Mouse (Mus musculus): ENCODE data around the gene Mdm1.

Mdm1 gene

DNA sequence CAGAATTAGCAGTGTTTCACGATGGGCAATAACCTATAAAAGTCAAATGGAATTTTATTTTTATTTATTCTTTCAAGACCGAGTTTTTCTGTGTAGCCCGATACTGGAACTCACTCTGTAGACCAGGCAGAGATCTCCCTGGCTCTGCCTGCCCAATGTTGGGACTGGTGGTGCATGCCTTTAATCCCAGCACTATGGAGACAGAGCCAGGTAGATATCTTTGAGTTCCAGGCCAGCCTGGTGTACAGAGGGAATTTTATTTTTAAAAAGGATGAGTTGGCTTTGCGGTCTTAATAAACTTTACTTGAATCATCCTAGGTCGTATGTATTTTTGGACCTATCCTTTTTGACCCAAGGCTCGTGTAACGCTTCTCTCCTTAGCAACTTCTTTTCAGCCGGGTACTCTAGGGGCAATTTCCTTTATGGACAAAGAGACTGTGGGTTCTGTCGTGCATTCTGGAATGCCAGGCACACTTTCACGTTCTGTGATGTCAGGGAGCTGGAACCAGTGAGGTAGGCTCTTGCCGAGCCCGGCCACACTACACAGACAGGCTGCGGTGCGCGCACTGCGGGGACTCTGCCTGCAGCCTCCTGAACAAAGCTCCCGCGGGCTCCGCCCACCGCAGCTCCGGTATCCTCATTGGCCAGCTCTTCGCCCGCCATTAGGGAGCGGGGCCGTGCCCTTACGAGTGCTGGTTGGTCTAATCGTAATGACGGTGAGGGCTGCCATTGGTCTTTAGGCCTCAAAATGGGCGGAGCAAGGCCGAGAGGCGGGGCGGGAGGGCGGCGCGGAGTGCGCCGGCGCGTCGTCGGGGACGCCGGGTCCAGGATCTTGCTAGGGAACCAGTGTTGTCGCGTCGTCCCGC is at the start of gene Mdm1:
TSS of gene Mdm1 (plus strand) at position 794 of the 866 bp plus-strand sequence.
- peak; percentile 99 for DNase-seq (ENCODE audit: low spot score in 2 of 2)

DNA sequence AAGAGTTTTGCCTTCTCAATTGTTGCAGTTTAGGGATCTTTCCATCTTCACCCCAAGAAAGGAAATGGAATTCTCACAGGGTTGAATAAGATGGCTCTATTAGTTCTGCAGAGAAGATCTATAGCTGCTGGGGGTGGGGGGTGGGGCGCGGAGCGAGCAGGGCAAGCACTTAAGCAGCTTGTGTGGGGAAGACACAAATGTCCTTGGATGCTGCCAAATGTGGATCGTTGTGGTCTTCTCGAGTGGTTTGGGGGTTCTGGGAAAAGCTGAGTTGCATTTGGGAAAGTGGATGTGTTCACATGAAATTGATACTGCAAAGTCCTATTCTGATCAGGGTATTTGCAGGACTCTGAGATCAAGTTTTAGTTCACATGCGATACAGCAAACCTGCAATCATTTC is 48.9 kb upstream of the Mdm1 start:
- no peak for DNase-seq (ENCODE audit: low spot score in 2 of 2)

GRCm38 (mm10) chr10:118093728-118094127 is 47.9 kb upstream of the Mdm1 start:
- no peak for DNase-seq (ENCODE audit: low spot score in 2 of 2)

- DNase-seq (ENCODE audit: low spot score in 2 of 2): no peak
Observed at GRCm38 (mm10) chr10:118094853-118095252, 46.8 kb upstream of the Mdm1 start.

DNA sequence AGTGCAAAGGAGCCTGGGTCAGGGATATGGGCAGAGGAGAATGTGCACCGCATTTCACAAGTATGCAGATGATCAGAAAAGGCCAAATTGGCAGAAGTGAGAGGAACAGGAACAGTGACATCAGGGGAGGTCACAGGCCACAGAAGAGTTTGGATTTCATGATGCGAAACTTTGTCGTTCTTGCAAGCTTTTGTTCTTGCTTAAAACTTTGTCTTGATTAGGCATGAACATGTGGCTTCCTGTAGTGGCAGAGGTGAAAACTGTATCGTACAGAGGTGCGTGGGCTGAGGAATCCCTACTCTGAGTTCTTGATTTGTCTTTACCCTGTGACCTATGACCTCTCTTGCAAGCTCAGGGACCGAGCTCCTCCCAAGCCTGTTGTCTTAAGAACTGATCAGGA is 45.4 kb upstream of the Mdm1 start:
- no peak for DNase-seq (ENCODE audit: low spot score in 2 of 2)

- peak in 1 of 2 experiments; percentile 53 for DNase-seq (ENCODE audit: low spot score in 2 of 2)
Observed at GRCm38 (mm10) chr10:118097898-118098297, 43.7 kb upstream of the Mdm1 start.

DNA sequence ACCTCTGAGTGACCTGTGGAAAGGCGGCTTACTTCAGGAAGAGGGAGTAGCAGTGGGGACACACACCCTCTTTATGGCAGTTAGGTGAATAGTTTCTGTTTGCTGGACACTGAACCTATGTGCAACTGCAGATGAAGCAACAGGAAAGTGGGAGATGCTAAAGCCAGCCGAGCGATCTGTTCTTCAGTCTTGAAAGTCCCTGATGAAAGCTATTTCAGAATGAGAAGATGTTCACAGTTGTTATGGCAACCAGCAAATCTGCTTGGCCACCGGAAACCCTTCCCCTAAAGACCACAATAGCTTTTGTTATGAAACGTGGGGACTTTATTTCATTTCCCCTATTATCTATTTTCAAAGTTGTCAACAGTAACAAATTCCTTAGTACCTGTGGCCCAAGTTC is 41.0 kb upstream of the Mdm1 start:
- DNase-seq (ENCODE audit: low spot score in 2 of 2): peak; percentile 64 to 69

DNA sequence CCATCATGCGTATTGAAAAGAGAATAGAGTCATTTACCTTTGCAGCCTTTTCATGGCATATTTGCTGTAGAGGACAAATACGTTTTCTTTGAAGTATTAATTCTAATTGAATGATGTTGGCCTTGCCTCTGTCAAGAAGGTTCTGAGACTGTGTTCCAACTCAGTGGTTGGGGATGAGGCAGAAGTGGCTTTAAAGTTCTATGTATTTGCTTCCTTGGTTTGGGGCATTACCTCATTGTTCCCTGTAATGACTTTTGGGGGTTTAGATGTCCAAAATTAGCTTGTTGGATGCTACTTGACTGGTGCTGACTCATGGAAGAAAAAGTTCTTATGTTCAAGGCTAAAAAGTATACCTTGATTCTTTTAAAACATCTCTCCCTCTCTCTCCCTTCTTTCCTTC is 40.6 kb upstream of the Mdm1 start:
- no peak for DNase-seq (ENCODE audit: low spot score in 2 of 2)

DNA sequence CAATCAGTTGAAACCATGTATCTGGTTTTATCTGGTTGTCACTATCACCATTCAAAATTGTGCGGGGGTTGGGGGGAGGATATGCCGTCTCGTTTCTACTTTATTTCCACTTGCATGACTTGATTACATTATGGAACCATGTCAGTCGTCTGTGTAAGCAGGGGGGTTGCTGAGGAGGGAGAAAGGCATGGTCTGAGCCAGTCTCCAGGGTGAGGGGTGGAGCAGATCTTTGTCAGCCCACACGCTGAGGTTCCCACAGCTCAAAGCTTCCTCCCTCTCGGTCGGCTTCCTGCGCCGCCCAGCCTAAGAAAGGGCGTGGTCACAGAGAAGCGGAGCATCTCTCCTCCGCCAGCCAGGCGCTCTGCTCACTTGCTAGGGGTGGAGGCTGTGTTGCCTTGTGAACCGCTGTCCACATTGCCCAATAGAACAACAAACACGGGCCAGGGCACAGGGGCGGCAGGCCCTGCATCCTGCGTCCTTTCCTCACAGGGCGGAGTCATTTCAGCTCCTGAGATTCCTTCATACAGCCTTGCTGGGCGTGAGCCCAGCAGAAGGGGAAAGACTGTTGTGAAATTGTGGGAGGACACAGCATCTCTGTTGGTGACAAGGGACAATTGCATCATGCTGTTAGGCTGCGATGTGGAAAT is 38.5 kb upstream of the Mdm1 start:
- peak; percentile 95 for DNase-seq (ENCODE audit: low spot score in 2 of 2)

GRCm38 (mm10) chr10:118103906-118104305 is 37.7 kb upstream of the Mdm1 start:
- DNase-seq (ENCODE audit: low spot score in 2 of 2): no peak

- no peak for DNase-seq (ENCODE audit: low spot score in 2 of 2)
Observed at GRCm38 (mm10) chr10:118107031-118107430, 34.6 kb upstream of the Mdm1 start.

- peak; percentile 50 to 63 for DNase-seq (ENCODE audit: low spot score in 2 of 2)
Observed at GRCm38 (mm10) chr10:118110006-118110920, 31.3 kb upstream of the Mdm1 start.

- no peak for DNase-seq (ENCODE audit: low spot score in 2 of 2)
Observed at GRCm38 (mm10) chr10:118110921-118111301, 30.7 kb upstream of the Mdm1 start.

GRCm38 (mm10) chr10:118111621-118112020 is 30.0 kb upstream of the Mdm1 start:
- no peak for DNase-seq (ENCODE audit: low spot score in 2 of 2)

DNA sequence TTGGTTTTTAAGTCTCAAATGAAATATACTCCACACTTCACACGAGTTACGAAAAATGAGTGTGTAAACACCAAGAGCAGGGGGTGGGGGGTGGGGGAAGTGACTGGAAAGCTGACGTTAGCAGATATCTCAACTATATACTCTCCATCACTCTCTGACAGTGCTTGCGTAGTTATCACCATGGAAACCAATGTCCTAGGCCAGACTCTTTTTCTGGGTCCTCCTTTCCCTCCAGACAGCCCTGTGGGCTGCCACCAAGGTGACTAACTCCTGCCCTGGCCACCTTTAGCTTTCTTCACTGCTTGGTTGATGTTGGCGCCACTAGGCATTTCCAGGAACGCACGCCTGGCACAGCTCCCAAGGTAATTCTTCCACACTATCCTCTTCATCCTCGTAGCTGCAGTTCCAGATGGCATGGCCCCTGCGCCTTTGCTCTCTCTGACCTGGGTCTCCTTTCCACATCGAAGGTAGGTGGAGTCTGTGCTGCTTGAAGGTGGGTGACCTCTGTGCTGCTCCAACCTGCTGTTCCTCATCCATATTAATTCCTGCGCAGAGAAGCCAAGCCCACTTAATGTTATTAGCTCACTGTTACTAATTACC is 29.2 kb upstream of the Mdm1 start:
- no peak for DNase-seq (ENCODE audit: low spot score in 2 of 2)

- DNase-seq (ENCODE audit: low spot score in 2 of 2): no peak
Observed at GRCm38 (mm10) chr10:118113256-118113682, 28.3 kb upstream of the Mdm1 start.

GRCm38 (mm10) chr10:118114271-118114670 is 27.3 kb upstream of the Mdm1 start:
- DNase-seq (ENCODE audit: low spot score in 2 of 2): no peak

DNA sequence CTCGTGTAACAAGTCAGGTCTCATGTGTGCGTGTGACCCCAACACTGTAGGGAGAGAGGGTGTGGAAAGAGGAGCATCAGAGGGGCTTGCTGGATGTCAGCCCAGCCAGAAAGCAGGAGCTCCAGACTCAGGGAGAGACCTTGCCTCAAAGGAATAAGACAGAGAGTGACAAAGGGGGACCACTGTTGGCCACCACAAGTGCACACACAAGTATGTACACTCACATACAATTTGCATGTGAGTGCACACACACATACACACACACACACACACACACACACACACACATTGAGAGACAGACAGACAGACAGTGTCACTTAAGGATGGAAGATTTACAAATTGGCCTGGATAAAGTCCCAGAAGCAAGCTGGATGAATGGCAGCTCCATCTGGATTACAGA is 25.2 kb upstream of the Mdm1 start:
- no peak for DNase-seq (ENCODE audit: low spot score in 2 of 2)

DNA sequence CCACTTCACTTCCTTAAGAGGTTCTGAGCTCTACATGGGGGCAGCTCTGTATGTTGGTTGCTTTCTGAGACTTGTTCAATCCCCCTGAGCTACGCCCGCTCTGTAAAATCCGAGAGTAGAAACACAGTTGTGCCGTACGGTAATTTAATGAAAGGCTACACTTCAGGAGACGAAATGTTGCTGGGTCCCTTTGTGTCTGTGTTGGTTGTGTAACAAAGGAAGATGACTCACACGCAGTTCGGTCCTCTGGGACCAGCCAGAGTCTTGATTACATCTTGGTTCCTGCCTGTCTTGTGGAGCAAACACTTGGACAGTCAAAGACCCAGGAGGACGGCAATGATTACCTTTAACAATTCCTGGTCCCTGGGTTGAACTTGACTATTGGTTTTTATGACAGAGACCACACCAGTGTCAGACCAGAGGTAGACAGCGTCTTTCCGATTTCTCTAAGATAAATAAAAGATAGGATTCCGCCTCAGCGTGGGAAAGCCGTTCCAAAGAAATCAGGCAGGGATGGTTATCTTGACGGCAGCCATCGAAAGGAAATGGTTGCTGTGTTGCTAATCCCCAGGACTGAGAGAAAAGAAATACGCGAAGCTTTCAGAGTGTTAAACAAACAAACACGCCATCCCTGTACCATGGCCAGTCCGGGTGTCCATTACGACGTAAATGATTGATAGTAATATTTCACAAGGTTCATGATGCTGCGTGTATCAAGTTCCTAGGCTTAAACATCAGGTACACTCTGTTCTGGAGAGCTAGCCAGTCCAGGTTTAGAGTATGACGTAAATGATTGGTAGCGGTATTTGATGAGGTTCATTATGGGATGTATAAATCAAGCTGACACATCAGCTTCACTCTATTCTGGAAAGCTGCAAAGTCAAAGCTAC is 20.3 kb upstream of the Mdm1 start:
- no peak for DNase-seq (ENCODE audit: low spot score in 2 of 2)

DNA sequence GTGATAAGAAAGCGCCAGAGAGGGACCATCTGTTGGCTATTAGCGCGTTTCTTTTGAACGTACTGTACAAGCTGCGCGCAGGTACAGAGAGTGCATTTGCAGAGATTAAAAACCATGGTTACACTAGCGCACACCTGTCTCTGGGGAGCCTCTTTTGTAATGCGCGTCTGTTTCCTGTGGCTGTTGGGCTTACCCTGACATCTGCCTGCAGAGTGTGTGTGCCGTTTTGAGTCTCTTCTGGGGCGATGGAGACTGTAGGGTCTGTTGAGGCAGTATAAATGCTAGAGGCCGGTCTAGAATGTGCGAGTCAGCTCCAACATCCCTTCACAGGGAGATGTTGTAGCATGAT is 19.7 kb upstream of the Mdm1 start:
- peak; percentile 56 to 57 for DNase-seq (ENCODE audit: low spot score in 2 of 2)
